In genomic region chr12:17493810-17494209, GRCm38 (mm10) we compare ENCODE assay signal across 22 mouse cellular contexts. TPM values are rescaled to one million over a fixed set of nuclear protein-coding genes. Genes with fewer than 3 reads are reported as not detected.
DNase-seq lines count a peak whose midpoint lies in the region; ATAC-seq and TF ChIP-seq lines count a peak whose summit lies in the region.
"Had no signal": no experiment of that assay in that cellular context is flagged by ENCODE, and none has a peak within 500 bp of the region (broad histone marks: within the 10 kb centered on the region; RNA-seq: fewer than 3 reads in every experiment).

No protein-coding gene starts in this region.

- H3K4me2 ChIP-seq in intestine, embryonic 14.5 days (ENCODE audit: low read length), result no peak overlapping the region
- no peak overlapping the region for H3K4me2 ChIP-seq in intestine, postnatal 0 days (replicated peaks; ENCODE audit: low read depth)
- no peak overlapping the region for H3K4me2 ChIP-seq in stomach, embryonic 16.5 days (ENCODE audit: low read depth, low read length)
- H3K4me2 ChIP-seq: embryonic facial prominence, embryonic 15.5 days; forebrain, embryonic 15.5 days; heart, embryonic 13.5 days; hindbrain, embryonic 13.5 days had no signal

- peak overlapping the region; percentile 30; the same call in 1 of the 2 replicates for H3K27ac ChIP-seq in intestine, embryonic 14.5 days (ENCODE audit: low read depth)
- no peak overlapping the region for H3K27ac ChIP-seq in intestine, postnatal 0 days (ENCODE audit: low read depth, low read length)
- no peak overlapping the region for H3K27ac ChIP-seq in stomach, embryonic 16.5 days (ENCODE audit: low read length)
- H3K27ac ChIP-seq: embryonic facial prominence, embryonic 15.5 days; forebrain, embryonic 15.5 days; heart, embryonic 13.5 days; hindbrain, embryonic 13.5 days; midbrain, embryonic 10.5 days had no signal

- WGBS in intestine, embryonic 14.5 days, result 30% methylated on average over 3 of the region's 3 CpGs
- 55% methylated on average over 3 of the region's 3 CpGs for WGBS in intestine, postnatal 0 days
- WGBS in stomach, embryonic 16.5 days, result 41% methylated on average over 3 of the region's 3 CpGs

- H3K36me3 ChIP-seq in intestine, embryonic 14.5 days (ENCODE audit: control insufficient read depth, insufficient read depth, low read length), result no peaks in the 10 kb centered on the region
- no peaks in the 10 kb centered on the region for H3K36me3 ChIP-seq in intestine, postnatal 0 days (ENCODE audit: control insufficient read depth, insufficient read depth)
- H3K36me3 ChIP-seq in stomach, embryonic 16.5 days (ENCODE audit: control insufficient read depth, insufficient read depth, low read length), result no peaks in the 10 kb centered on the region
- H3K36me3 ChIP-seq: embryonic facial prominence, embryonic 15.5 days; forebrain, embryonic 15.5 days; heart, embryonic 13.5 days; hindbrain, embryonic 13.5 days; midbrain, embryonic 10.5 days had no signal

- no peak for ATAC-seq in intestine, embryonic 14.5 days (replicated peaks; ENCODE audit: low FRiP score, low TSS enrichment, low read depth)
- no peak for ATAC-seq in intestine, postnatal 0 days
- ATAC-seq in stomach, embryonic 16.5 days (ENCODE audit: insufficient read depth, low FRiP score), result peak; percentile 38; the same call in 1 of the 2 replicates
- no peak for ATAC-seq in monocyte, adult 5-6 weeks (replicated peaks; ENCODE audit: insufficient number of reproducible peaks, low FRiP score, low TSS enrichment, poor library complexity, severe bottlenecking)
- ATAC-seq: CD4-positive, CD25-positive, alpha-beta regulatory T cell, adult 4 months; forebrain, embryonic 15.5 days; midbrain, embryonic 16.5 days had no signal

- no peak overlapping the region for H3K9ac ChIP-seq in intestine, embryonic 14.5 days (ENCODE audit: low read length)
- H3K9ac ChIP-seq in intestine, postnatal 0 days (ENCODE audit: low read depth, low read length), result no peak overlapping the region
- no peak overlapping the region for H3K9ac ChIP-seq in stomach, embryonic 16.5 days (ENCODE audit: low read length)
- H3K9ac ChIP-seq: embryonic facial prominence, embryonic 15.5 days; forebrain, embryonic 15.5 days; heart, embryonic 13.5 days; hindbrain, embryonic 13.5 days had no signal

- H3K9me3 ChIP-seq in intestine, embryonic 14.5 days (ENCODE audit: control insufficient read depth, low read length), result no peaks in the 10 kb centered on the region
- no peaks in the 10 kb centered on the region for H3K9me3 ChIP-seq in intestine, postnatal 0 days (ENCODE audit: control insufficient read depth)
- no peaks in the 10 kb centered on the region for H3K9me3 ChIP-seq in stomach, embryonic 16.5 days (replicated peaks; ENCODE audit: control insufficient read depth, low read length)
- H3K9me3 ChIP-seq: embryonic facial prominence, embryonic 15.5 days; forebrain, embryonic 15.5 days; heart, embryonic 13.5 days; hindbrain, embryonic 13.5 days; midbrain, embryonic 10.5 days had no signal

- no peaks in the 10 kb centered on the region for H3K27me3 ChIP-seq in intestine, embryonic 14.5 days (replicated peaks; ENCODE audit: control insufficient read depth, insufficient read depth, low read length)
- H3K27me3 ChIP-seq in intestine, postnatal 0 days (replicated peaks; ENCODE audit: control insufficient read depth, insufficient read depth, low read length), result no peaks in the 10 kb centered on the region
- H3K27me3 ChIP-seq in stomach, embryonic 16.5 days (ENCODE audit: control insufficient read depth, insufficient read depth, low read length), result no peaks in the 10 kb centered on the region
- H3K27me3 ChIP-seq: embryonic facial prominence, embryonic 15.5 days; forebrain, embryonic 15.5 days; heart, embryonic 13.5 days; hindbrain, embryonic 13.5 days had no signal

- peaks cover 9% of the 10 kb centered on the region for H3K4me1 ChIP-seq in intestine, embryonic 14.5 days (replicated peaks; ENCODE audit: control insufficient read depth, insufficient read depth, low read length)
- no peaks in the 10 kb centered on the region for H3K4me1 ChIP-seq in intestine, postnatal 0 days (replicated peaks; ENCODE audit: control insufficient read depth, insufficient read depth, low read length)
- peaks cover 9% of the 10 kb centered on the region for H3K4me1 ChIP-seq in stomach, embryonic 16.5 days (ENCODE audit: control insufficient read depth, insufficient read depth, low read length)

- TF ChIP-seq CTCF in intestine, postnatal 0 days (IDR thresholded peaks at IDR 0.05; ENCODE audit: low read depth), result no peak

- no peak for DNase-seq in intestine, embryonic 14.5 days (ENCODE audit: low spot score)
- peak; percentile 57 to 65 for DNase-seq in kidney, postnatal 4 days
- no peak for DNase-seq in kidney, adult 8-10 months
- DNase-seq in testis, postnatal 10 days (ENCODE audit: low spot score), result peak; percentile 34
- no peak for DNase-seq in testis, postnatal 14 days (ENCODE audit: low spot score)
- DNase-seq: adrenal gland, adult 2 months; cerebellum, adult 11 months; cerebellum, adult 9-11 months; gastrocnemius, postnatal 10 days; heart, adult 18-20 months; heart, postnatal 14 days; right cerebral cortex, postnatal 4 days had no signal

- H3K4me3 ChIP-seq in intestine, embryonic 14.5 days (ENCODE audit: low read depth, low read length), result no peak overlapping the region
- no peak overlapping the region for H3K4me3 ChIP-seq in intestine, postnatal 0 days (ENCODE audit: low read depth, low read length)
- H3K4me3 ChIP-seq in stomach, embryonic 16.5 days (replicated peaks; ENCODE audit: low read length), result no peak overlapping the region
- H3K4me3 ChIP-seq: embryonic facial prominence, embryonic 15.5 days; forebrain, embryonic 15.5 days; heart, embryonic 13.5 days; hindbrain, embryonic 13.5 days; midbrain, embryonic 10.5 days had no signal

RNA-seq across cellular contexts. Expression of gene Odc1, which starts 50.8 kb away (rescaled TPM):
- polyA plus RNA-seq in intestine, embryonic 14.5 days (2014; fragmentation: Nextera tagmentation; extraction: Ambion mirVana), result 234 and 237 TPM in 2 replicates
- polyA plus RNA-seq in intestine, postnatal 0 days (2015; fragmentation: Nextera tagmentation; extraction: Ambion mirVana), result 86.7 and 87.8 TPM in 2 replicates
- 151 and 158 TPM in 2 replicates for polyA plus RNA-seq in stomach, embryonic 16.5 days (2015; fragmentation: Nextera tagmentation; extraction: Ambion mirVana)
- 140 to 224 TPM (median 146 TPM) in 3 replicates for total RNA-seq in monocyte, adult 5-6 weeks (2017)

Comparison
In these comparisons a context has a peak if more than half of its experiments do, and no peak if none do; other contexts are left out.
1. DNase-seq: peak in kidney, postnatal 4 days (2 of 2) and testis, postnatal 10 days (single experiment); none in intestine, embryonic 14.5 days (single experiment), kidney, adult 8-10 months (0 of 2) and testis, postnatal 14 days (single experiment).